Mouse (Mus musculus) v-Abl transformed pro-B cells (cell line): ENCODE results near the gene Oosp1.

Experiments used
- in situ Hi-C, 2 experiments: fragments of 400-800 bp; cut with MboI; formaldehyde crosslinking; loops; one replicate each; pipeline ENCODE4 v1.15.1; 2025; ENCODE audit not compliant: unreplicated experiment in 2 of 2

The Oosp1 gene

GRCm38 (mm10) chr19:11624800-11625199, 66.2 kb downstream of the Oosp1 start:
- in situ Hi-C loops = loop anchor here in 1 of 2 experiments (25.0 kb wide), 2 partner anchors 313 to 788 kb away; partner anchors contain the start of gene Olfr1441

- in situ Hi-C loops = loop anchor here in 1 of 2 experiments (25.0 kb wide), 2 partner anchors 314 to 789 kb away; partner anchors contain the start of gene Olfr1441
Measured at GRCm38 (mm10) chr19:11623551-11623950, 67.4 kb downstream of the Oosp1 start, which contains the start of gene Ms4a2. Ms4a2 (minus strand) TSS chr19:11623719.

GRCm38 (mm10) chr19:11617983-11618382, 73.0 kb downstream of the Oosp1 start:
- in situ Hi-C loops = loop anchor here (10.0 to 25.0 kb wide), 3 partner anchors 297 to 794 kb away; partner anchors contain the start of genes Olfr1441 (in 1 of the 2) and Patl1 (in 1 of the 2)
